24 mouse cellular contexts compared by ENCODE assay signal in the genomic region with DNA sequence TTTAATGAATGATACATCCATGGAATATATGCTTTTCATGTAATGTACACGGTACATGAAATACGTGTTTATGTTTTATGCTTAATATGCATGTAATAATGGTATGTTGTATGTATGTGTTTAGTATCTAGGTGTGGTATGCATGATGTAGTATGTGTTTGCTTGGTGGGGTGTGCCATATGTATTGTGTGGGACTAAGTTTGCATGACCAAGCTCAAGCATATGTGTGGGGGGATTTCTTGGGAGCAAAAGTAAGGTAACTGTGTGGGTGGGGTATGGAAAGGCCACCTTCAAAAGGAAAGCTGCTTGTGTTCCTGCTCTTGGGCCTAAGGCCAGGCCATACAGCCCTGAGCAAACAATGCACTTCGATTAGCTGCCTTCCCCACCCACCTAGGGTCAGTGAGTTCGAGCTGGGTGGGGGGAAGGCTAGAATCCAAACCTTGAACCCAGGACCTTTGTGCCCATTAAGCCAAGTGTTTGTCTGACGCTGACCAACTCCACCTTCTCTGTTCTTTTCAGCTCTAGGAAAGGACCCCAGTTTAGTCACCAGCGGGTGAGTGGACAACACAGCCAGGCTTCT. TPM values are rescaled to one million over a fixed set of nuclear protein-coding genes. Genes with fewer than 3 reads are reported as not detected.
"Had no signal": no experiment of that assay in that cellular context is flagged by ENCODE, and none has a peak within 500 bp of the region (broad histone marks: within the 10 kb centered on the region; RNA-seq: fewer than 3 reads in every experiment).

No protein-coding gene starts in this region.

- ATAC-seq: intestine, embryonic 15.5 days had no signal

- H3K4me1 ChIP-seq: intestine, embryonic 15.5 days; kidney, embryonic 15.5 days; limb, embryonic 10.5 days; limb, embryonic 13.5 days; lung, embryonic 15.5 days; midbrain, embryonic 10.5 days; midbrain, embryonic 15.5 days; neural tube, embryonic 12.5 days; neural tube, embryonic 15.5 days had no signal

- H3K27ac ChIP-seq: intestine, embryonic 15.5 days; kidney, embryonic 15.5 days; limb, embryonic 10.5 days; limb, embryonic 13.5 days; lung, embryonic 15.5 days; midbrain, embryonic 10.5 days; midbrain, embryonic 15.5 days; neural tube, embryonic 12.5 days; neural tube, embryonic 15.5 days had no signal

- H3K4me3 ChIP-seq: intestine, embryonic 15.5 days; kidney, embryonic 15.5 days; limb, embryonic 10.5 days; limb, embryonic 13.5 days; lung, embryonic 15.5 days; megakaryocyte, embryonic 14.5 days; midbrain, embryonic 10.5 days; midbrain, embryonic 15.5 days; neural tube, embryonic 12.5 days; neural tube, embryonic 15.5 days had no signal

- H3K27me3 ChIP-seq: intestine, embryonic 15.5 days; kidney, embryonic 15.5 days; limb, embryonic 13.5 days; lung, embryonic 15.5 days; midbrain, embryonic 15.5 days; neural tube, embryonic 12.5 days; neural tube, embryonic 15.5 days had no signal

- H3K9me3 ChIP-seq: intestine, embryonic 15.5 days; kidney, embryonic 15.5 days; limb, embryonic 10.5 days; limb, embryonic 13.5 days; lung, embryonic 15.5 days; megakaryocyte, embryonic 14.5 days; midbrain, embryonic 10.5 days; midbrain, embryonic 15.5 days; neural tube, embryonic 12.5 days; neural tube, embryonic 15.5 days had no signal

- H3K36me3 ChIP-seq: intestine, embryonic 15.5 days; kidney, embryonic 15.5 days; limb, embryonic 10.5 days; limb, embryonic 13.5 days; lung, embryonic 15.5 days; midbrain, embryonic 10.5 days; midbrain, embryonic 15.5 days; neural tube, embryonic 12.5 days; neural tube, embryonic 15.5 days had no signal

- H3K9ac ChIP-seq: intestine, embryonic 15.5 days; kidney, embryonic 15.5 days; limb, embryonic 13.5 days; lung, embryonic 15.5 days; midbrain, embryonic 15.5 days; neural tube, embryonic 12.5 days; neural tube, embryonic 15.5 days had no signal

- DNase-seq: kidney, adult 11 months; kidney, adult 8-10 months; kidney, postnatal 10 days; kidney, postnatal 36 days; lung, adult 18-20 months; lung, postnatal 10 days; lung, postnatal 36 days; right cerebral cortex, postnatal 25 days; spleen, adult 18-20 months; thymus, adult 2 months; thymus, postnatal 14 days; thymus, postnatal 4 days had no signal

- H3K4me2 ChIP-seq: intestine, embryonic 15.5 days; kidney, embryonic 15.5 days; limb, embryonic 13.5 days; lung, embryonic 15.5 days; midbrain, embryonic 15.5 days; neural tube, embryonic 12.5 days; neural tube, embryonic 15.5 days had no signal

RNA-seq across cellular contexts. Expression of a gene that starts 1.8 kb away (rescaled TPM):
- polyA plus RNA-seq: liver, adult 2 months had no signal

RNA-seq across cellular contexts. Expression of a gene that starts 42.6 kb away (rescaled TPM):
- polyA plus RNA-seq: limb, embryonic 10.5 days; limb, embryonic 13.5 days; liver, adult 2 months; lung, embryonic 15.5 days; midbrain, embryonic 10.5 days; midbrain, embryonic 15.5 days; neural tube, embryonic 12.5 days; neural tube, embryonic 15.5 days; stomach, embryonic 16.5 days; thymus, adult 2 months had no signal

RNA-seq across cellular contexts. Expression of a gene that starts 46.2 kb away (rescaled TPM):
- polyA plus RNA-seq: limb, embryonic 10.5 days; limb, embryonic 13.5 days; liver, adult 2 months; lung, embryonic 15.5 days; midbrain, embryonic 10.5 days; midbrain, embryonic 15.5 days; neural tube, embryonic 12.5 days; neural tube, embryonic 15.5 days; thymus, adult 2 months had no signal
